Mouse (Mus musculus) left cerebral cortex, adult 2 months (tissue): ENCODE measurements around the gene Cep295nl. TPM values are rescaled to one million over a fixed set of nuclear protein-coding genes. Genes with fewer than 3 reads are reported as not detected.

Source experiments
- DNase-seq, 2 experiments: peaks; one replicate each; pipeline ENCODE4 v3.0.0; 2021 to 2022; ENCODE audit warnings: low spot score in 2 of 2, mixed read lengths in 1 of 2; ENCODE audit errors: extremely low spot score in 1 of 2
- H3K27ac ChIP-seq: fragments of 200-600 bp; 2 replicates; pipeline ENCODE4 v1.8.1; 2022
- H3K4me3 ChIP-seq: fragments of 200-600 bp; 2 replicates; pipeline ENCODE4 v1.8.1; 2022
- CTCF ChIP-seq: fragments of 200-600 bp; IDR thresholded peaks from 2 replicates; pipeline ENCODE4 v1.8.1; 2022; ENCODE audit warnings: antibody characterized with exemption, mild to moderate bottlenecking, moderate library complexity
- intact Hi-C: fragments of 180-260 bp; cut with DNase I; formaldehyde crosslinking; loops from one replicate; pipeline ENCODE4 v1.15.1; 2025
- total RNA-seq, 2 experiments: library from RNA; stranded (reverse); gene quantifications; 2 replicates each; pipeline ENCODE4 v1.2.3; 2021

The Cep295nl gene
- total RNA-seq, 2 experiments from 2014 or later = 1.5 to 1.8 TPM

GRCm38 (mm10) chr11:118330777-118331176 is 11.5 kb downstream of the Cep295nl start:
- DNase-seq = peak in 1 of 2 experiments; percentile 59
- Histone ChIP-seq H3K27ac (peak overlapping the region; percentile 44; the same call in 1 of the 2 replicates), H3K4me3 (no peak overlapping the region)
- intact Hi-C loops = no loop called here
- no peak for TF ChIP-seq CTCF

- peak overlapping the region; percentile 44 for H3K27ac ChIP-seq
- no peak overlapping the region for H3K4me3 ChIP-seq
- no peak for TF ChIP-seq CTCF
- intact Hi-C loops = no loop called here
- DNase-seq = no peak
Observed at GRCm38 (mm10) chr11:118330361-118330760, 11.9 kb downstream of the Cep295nl start.

DNA sequence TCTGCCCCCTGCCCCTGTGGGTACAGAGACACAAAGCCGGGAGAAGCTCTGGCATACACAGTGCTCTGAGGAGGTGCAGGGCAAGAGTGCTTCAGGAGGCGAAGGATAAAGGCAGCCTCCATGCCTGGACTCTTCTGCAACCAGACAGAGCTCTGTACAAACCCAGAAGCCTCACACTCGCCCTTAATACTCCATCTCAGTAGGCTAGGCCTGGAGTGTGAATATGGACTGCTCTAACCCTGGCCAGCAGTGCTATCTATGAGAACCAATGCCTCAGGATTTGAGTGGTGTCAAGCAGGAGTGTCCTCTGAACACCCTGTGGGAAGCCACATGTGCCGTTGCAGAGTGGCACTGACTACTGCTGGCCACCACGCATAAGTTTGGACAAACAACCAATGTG is 13.4 kb downstream of the Cep295nl start:
- no peak overlapping the region; the same call in 1 of the 2 replicates for H3K27ac ChIP-seq
- TF ChIP-seq CTCF = no peak
- no peak overlapping the region for H3K4me3 ChIP-seq
- intact Hi-C loops = no loop called here
- DNase-seq = no peak

- no peak for DNase-seq
- intact Hi-C loops = no loop called here
- no peak for TF ChIP-seq CTCF
- peak overlapping the region; percentile 92; the same call in 1 of the 2 replicates for H3K27ac ChIP-seq
- H3K4me3 ChIP-seq = no peak overlapping the region
Observed at GRCm38 (mm10) chr11:118328511-118328910, 13.8 kb downstream of the Cep295nl start.

DNA sequence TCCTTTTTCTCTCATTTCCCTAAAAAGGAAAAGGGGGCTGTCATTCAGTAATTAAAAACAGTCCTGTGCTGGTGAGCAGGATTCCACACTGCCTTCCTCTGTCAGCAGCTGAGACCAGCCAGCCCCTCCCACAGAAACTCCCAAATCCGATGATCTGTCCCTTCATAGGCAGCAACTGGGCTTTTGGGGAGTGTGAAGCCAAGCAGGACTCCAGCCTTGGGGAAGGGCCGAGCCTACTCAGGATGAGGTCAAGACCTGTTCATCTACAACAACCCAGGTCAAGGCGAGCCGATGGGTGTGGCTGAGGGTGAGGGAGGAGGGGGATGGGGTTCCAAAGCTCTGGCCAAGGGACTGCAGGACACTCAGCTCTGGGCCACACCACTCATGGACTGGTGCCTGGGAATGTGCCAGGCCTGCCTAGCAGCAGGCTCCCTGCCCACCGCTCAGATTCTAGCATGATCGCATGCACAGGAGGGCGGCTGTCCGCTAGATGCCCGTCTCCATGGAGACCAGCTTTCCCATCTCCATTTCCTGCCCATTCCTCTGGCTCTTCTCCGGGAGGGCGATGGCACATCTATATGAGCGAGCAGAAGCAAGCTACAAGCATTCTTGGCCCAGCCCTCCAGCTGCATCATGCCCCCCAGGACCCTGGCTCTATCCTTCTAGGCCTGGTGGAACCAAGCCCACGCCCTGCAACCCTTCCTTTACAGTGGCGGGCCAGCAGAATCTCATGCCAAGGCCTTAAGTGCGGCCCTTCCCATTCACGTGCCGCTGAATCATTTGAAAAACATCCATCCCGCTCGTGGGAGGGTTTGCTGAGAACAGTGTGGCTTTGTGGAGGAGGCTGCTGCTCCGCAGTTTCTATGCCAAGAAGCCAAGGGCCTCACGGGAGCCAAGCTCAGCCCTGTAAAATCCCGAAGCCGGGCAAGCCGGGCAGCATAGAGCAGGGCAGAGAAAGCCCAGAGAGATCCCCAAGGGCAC is 15.0 kb downstream of the Cep295nl start:
- Histone ChIP-seq H3K27ac (peak overlapping the region; percentile 92), H3K4me3 (peak overlapping the region; percentile 2; the same call in 1 of the 2 replicates)
- intact Hi-C loops = no loop called here
- no peak for TF ChIP-seq CTCF
- DNase-seq = peak; percentile 79 to 80

- Histone ChIP-seq H3K4me3 (no peak overlapping the region), H3K27ac (peak overlapping the region; percentile 92)
- TF ChIP-seq CTCF = no peak
- intact Hi-C loops = no loop called here
- no peak for DNase-seq
Observed at GRCm38 (mm10) chr11:118326491-118326890, 15.8 kb downstream of the Cep295nl start.

DNA sequence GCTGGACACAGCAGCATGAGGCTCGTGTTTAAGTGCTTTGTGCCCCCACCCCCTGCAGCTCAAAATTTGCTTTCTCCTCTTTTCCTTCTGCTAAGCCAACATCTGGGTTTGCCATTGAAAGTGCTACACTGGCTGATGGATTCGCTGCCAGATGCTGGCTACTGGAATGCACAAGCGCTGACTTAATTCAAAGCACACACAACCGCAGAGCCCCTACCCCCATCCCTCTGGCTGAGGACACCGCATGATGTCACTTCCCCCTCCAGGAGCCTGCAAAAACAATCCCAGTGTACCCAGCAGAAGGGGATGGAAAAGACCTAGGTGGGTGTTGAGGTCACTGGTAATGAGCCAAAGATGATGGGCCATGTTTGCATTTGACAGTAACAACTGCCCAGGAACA is 17.8 kb downstream of the Cep295nl start:
- no peak overlapping the region for H3K4me3 ChIP-seq
- H3K27ac ChIP-seq = no peak overlapping the region
- DNase-seq = no peak
- intact Hi-C loops = no loop called here
- no peak for TF ChIP-seq CTCF

DNA sequence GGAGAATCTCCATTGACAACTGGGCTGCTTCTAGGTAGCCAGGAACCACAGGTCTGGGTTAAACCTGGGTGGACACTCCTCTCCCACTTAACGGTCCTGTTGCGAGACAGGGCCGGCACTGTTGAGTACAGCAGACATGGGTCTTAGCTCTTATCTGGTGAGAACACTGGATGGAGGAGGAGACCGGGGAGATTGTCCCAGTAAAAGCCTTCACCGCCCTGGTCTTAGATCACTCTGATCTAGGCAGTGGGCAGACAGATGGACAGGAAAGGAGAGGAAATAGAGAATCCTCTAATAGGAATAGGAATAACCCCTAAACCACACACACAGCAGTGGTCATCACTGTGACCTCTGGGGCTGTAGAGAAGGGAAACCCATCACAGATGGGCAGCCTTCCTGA is 18.3 kb downstream of the Cep295nl start:
- Histone ChIP-seq H3K4me3 (no peak overlapping the region), H3K27ac (no peak overlapping the region)
- TF ChIP-seq CTCF = no peak
- DNase-seq = no peak
- intact Hi-C loops = no loop called here

DNA sequence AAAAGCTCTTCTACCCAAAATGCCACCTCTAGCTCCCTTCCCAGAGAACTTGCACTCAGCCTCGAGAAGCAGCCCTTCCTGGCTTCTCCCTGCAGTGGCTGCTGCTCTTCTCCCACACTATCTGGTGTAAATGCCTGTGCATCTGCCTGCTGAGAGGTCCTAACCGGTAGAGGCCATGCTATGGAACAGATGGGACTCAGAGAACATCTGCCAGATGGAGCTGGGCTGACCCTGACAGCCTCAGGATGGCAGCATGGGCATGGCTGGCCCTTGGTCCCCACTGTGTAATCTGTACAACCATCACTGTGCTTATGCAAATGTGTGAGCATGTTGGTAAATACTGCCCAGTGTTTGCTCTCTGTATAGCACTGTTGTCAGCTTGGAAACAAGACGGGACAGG is 19.7 kb downstream of the Cep295nl start:
- no peak for TF ChIP-seq CTCF
- Histone ChIP-seq H3K27ac (no peak overlapping the region), H3K4me3 (no peak overlapping the region)
- intact Hi-C loops = no loop called here
- no peak for DNase-seq

- intact Hi-C loops = no loop called here
- no peak overlapping the region for H3K4me3 ChIP-seq
- no peak for DNase-seq
- no peak for TF ChIP-seq CTCF
- H3K27ac ChIP-seq = no peak overlapping the region
Observed at GRCm38 (mm10) chr11:118321971-118322370, 20.3 kb downstream of the Cep295nl start.

GRCm38 (mm10) chr11:118321500-118321899 is 20.8 kb downstream of the Cep295nl start:
- Histone ChIP-seq H3K27ac (no peak overlapping the region), H3K4me3 (no peak overlapping the region)
- intact Hi-C loops = no loop called here
- no peak for TF ChIP-seq CTCF
- DNase-seq = peak in 1 of 2 experiments; percentile 57

DNA sequence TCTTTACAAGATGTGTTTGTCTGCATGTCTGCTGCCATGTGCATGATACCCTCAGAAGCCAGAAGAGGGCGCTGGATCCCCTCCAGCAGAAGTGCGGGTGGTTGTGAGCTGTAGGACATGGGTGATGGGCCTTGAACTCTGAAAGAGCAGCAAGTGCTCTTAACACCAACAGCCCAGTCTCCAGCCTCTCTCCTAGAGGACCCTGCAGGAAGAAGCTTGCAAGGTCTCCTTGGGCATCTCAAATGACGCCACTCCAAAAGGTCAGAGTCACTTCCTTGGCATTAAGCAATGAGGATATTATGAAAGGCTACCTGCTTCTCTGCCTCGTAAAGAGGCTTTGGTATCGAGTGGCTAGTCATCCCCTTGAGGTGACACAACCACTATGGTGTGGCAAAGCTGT is 23.6 kb downstream of the Cep295nl start:
- Histone ChIP-seq H3K27ac (no peak overlapping the region), H3K4me3 (no peak overlapping the region)
- DNase-seq = no peak
- TF ChIP-seq CTCF = peak; percentile 64
- intact Hi-C loops = no loop called here

DNA sequence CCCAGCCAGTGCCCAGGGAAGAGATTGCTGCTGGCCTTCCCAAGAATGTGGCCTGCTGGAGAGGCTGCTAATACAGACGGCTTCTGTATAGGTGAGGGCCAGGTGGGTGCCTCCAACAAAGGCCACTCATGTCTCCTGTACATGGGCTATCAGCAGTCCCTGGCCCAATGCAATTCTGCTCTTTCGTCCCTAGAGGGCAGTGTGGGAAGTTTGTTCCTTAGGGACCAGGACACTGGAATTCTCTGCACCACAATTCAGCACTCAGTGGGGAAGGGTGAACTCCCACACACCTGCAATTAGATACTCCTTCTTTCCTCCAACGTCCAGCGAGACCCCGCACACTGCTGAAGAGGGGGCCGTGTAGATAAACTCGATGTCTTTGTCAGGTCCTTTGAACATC is 25.2 kb downstream of the Cep295nl start:
- H3K27ac ChIP-seq = no peak overlapping the region
- TF ChIP-seq CTCF = peak; percentile 89
- peak in 1 of 2 experiments; percentile 56 for DNase-seq
- no peak overlapping the region for H3K4me3 ChIP-seq
- intact Hi-C loops = loop anchor here (1.0 to 2.0 kb wide), 2 partner anchors 38 to 62 kb away; partner anchors contain the start of gene Timp2
